Mouse (Mus musculus): Measurements from ENCODE around the gene Crtac1. TPM values are rescaled to one million over a fixed set of nuclear protein-coding genes. Genes with fewer than 3 reads are reported as not detected.

The Crtac1 gene
- total RNA-seq (2023), result not detected

GRCm38 (mm10) chr19:42431485-42432190 lies at the start of gene Crtac1:
Gene Crtac1 (minus strand): TSS chr19:42431783.

DNA sequence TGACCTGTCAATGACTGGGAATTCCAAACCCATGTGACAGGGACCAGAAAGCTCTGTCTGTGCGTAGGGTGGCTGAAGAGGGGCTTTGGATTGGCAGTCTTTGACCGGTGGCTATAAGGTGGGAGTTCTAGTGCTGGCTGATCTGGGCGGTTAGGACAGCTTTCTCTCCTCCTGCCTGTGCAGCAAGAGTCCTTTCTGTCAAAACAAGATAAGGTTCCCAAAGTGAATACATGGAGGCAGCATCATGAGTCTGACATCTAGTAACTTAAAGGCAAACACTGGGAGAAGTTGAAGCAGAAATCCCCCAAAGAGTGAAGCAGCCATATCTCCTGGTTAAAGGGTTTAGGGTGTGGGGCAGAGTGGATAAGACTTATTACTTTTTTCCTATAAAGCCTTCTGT lies 184.1 kb downstream of the Crtac1 start, which contains the start of gene Golga7b:
Gene Golga7b (plus strand): TSS at position 56 of the 400 bp plus-strand sequence.

Other genes starting within 250 kb of the Crtac1 start
- gene Sfrp5, start 229.5 kb downstream of the Crtac1 start, total RNA-seq (2023), result not detected
- not detected for gene Golga7b, start 184.2 kb downstream of the Crtac1 start, total RNA-seq (2023)
- 10 to 100 TPM; 44.4 to 45.0 TPM for gene R3hcc1l, start 87.0 kb upstream of the Crtac1 start, total RNA-seq (2023)
- not detected for gene Loxl4, start 181.0 kb upstream of the Crtac1 start, total RNA-seq (2023)